Mouse (Mus musculus): ENCODE data around the gene Arhgap15. TPM values are rescaled to one million over a fixed set of nuclear protein-coding genes. Genes with fewer than 3 reads are reported as not detected.

Gene Arhgap15
- polyA plus RNA-seq, 1 experiment from 2014 or later: 5.2 TPM

DNA sequence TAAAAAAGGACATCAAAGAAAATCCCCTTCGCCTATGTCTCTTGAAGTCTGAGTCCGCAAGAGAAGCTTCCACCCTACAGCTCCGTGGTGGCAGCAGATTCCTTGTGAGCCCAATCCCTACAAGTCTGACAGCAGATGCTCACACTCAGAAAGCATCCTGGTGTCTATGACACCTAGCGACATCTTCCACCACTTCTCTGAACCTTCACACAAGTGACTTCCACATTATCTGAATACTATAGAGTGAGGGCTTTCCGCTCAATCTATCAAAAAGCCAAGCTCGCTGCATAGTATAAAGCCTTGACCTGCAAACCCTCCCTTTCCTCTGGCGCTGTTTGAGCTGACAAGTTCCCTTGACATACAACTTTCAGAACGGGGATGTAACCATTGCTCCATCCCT lies 645.2 kb downstream of the Arhgap15 start:
- 67% methylated on average over 8 of the region's 8 CpGs for WGBS (ENCODE audit: insufficient replicate concordance)
- Histone ChIP-seq H3K36me3 (ENCODE audit: control insufficient read depth, insufficient read depth) (no peaks in the 10 kb centered on the region), H3K4me1 (ENCODE audit: control insufficient read depth, low read depth, low read length) (no peaks in the 10 kb centered on the region), H3K9ac (ENCODE audit: low read depth, low read length) (no peak overlapping the region), H3K4me3 (ENCODE audit: low read depth, low read length) (no peak overlapping the region), H3K27me3 (ENCODE audit: control insufficient read depth, insufficient read depth, low read depth, low read length) (no peaks in the 10 kb centered on the region), H3K4me2 (ENCODE audit: low read depth, low read length) (no peak overlapping the region), H3K9me3 (replicated peaks; ENCODE audit: control insufficient read depth, low read length) (no peaks in the 10 kb centered on the region), H3K27ac (ENCODE audit: low read length) (no peak overlapping the region)
- no peak for ATAC-seq (ENCODE audit: low read depth)

DNA sequence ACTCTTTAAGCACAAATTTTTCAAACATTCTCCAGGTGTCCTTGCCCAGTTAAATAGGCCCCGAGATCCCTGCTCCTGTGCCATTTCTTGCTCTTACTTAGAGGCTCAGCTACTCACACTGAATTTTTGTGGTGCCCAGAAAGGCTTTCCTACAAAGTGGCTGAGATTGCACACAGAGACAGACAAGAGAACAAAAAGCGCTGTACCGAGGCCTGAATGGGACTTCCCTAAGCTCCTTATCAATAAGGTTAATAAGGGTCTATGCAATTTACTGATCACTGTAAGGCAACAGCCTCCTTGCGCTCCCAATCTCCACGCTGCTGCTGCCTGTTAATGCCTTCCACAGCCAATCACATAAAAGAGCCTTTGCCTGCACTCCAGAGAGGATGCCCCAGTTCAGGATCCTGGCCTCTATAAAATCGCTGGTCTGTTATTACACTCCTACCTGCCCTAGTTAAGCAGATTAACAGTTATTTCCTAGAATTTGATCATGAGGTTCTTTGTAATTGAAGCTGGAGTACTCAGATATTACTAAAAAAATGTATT lies 646.4 kb downstream of the Arhgap15 start:
- Histone ChIP-seq H3K36me3 (ENCODE audit: control insufficient read depth, insufficient read depth) (no peaks in the 10 kb centered on the region), H3K27me3 (ENCODE audit: control insufficient read depth, insufficient read depth, low read depth, low read length) (no peaks in the 10 kb centered on the region), H3K27ac (ENCODE audit: low read length) (no peak overlapping the region), H3K4me3 (ENCODE audit: low read depth, low read length) (no peak overlapping the region), H3K4me1 (ENCODE audit: control insufficient read depth, low read depth, low read length) (no peaks in the 10 kb centered on the region), H3K9ac (ENCODE audit: low read depth, low read length) (no peak overlapping the region), H3K4me2 (ENCODE audit: low read depth, low read length) (no peak overlapping the region), H3K9me3 (replicated peaks; ENCODE audit: control insufficient read depth, low read length) (no peaks in the 10 kb centered on the region)
- no peak for ATAC-seq (ENCODE audit: low read depth)
- 64% methylated on average over 6 of the region's 6 CpGs for WGBS (ENCODE audit: insufficient replicate concordance)

DNA sequence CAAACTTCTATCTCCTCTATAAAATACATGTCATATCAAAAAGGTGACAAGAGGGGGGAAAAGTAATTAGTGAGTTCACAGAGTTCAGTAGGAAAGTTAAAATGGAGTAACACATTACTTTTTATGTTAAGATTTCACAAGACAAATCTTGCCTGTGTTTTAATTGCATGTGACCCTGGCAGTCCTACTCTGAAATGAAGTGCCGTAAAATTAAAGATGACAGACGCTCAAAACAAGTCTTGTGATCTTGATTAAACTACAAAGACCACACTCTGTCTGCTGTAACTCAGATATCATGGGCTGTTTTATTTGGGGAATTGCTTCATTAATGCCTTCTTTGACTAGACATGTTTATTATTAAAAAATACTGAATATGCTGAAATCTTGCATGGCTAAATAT lies 647.0 kb downstream of the Arhgap15 start:
- no peaks in the 10 kb centered on the region for H3K27me3 ChIP-seq (ENCODE audit: control insufficient read depth, insufficient read depth, low read depth, low read length)
- no peak for ATAC-seq (ENCODE audit: low read depth)
- H3K27ac ChIP-seq (ENCODE audit: low read length): no peak overlapping the region
- H3K9ac ChIP-seq (ENCODE audit: low read depth, low read length): no peak overlapping the region
- H3K4me2 ChIP-seq (ENCODE audit: low read depth, low read length): no peak overlapping the region
- H3K36me3 ChIP-seq (ENCODE audit: control insufficient read depth, insufficient read depth): no peaks in the 10 kb centered on the region
- H3K4me3 ChIP-seq (ENCODE audit: low read depth, low read length): no peak overlapping the region
- no peaks in the 10 kb centered on the region for H3K4me1 ChIP-seq (ENCODE audit: control insufficient read depth, low read depth, low read length)
- 67% methylated on average over 2 of the region's 2 CpGs for WGBS (ENCODE audit: insufficient replicate concordance)
- H3K9me3 ChIP-seq (replicated peaks; ENCODE audit: control insufficient read depth, low read length): no peaks in the 10 kb centered on the region

DNA sequence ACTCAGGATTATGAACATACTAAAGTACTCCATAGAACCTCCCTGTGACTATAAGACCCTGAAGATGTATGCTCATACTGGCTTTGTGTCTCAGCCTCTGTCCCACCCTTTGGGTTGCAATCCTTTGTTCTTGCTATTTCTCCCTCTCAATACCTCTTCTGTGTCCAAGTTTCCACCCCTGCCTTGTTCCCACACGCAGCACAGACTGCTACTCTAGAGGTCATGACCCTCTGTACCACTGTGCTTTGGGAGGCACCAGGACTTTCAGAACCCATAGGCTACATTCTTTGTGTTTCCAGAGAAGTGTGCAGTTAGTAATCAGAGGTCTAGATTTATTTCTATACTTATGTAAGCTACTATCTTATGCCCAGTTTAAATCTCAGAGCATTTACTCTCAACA lies 648.6 kb downstream of the Arhgap15 start:
- Histone ChIP-seq H3K27me3 (ENCODE audit: control insufficient read depth, insufficient read depth, low read depth, low read length) (no peaks in the 10 kb centered on the region), H3K36me3 (ENCODE audit: control insufficient read depth, insufficient read depth) (no peaks in the 10 kb centered on the region), H3K4me3 (ENCODE audit: low read depth, low read length) (no peak overlapping the region), H3K4me1 (ENCODE audit: control insufficient read depth, low read depth, low read length) (no peaks in the 10 kb centered on the region), H3K9ac (ENCODE audit: low read depth, low read length) (no peak overlapping the region), H3K9me3 (replicated peaks; ENCODE audit: control insufficient read depth, low read length) (no peaks in the 10 kb centered on the region), H3K27ac (ENCODE audit: low read length) (no peak overlapping the region), H3K4me2 (ENCODE audit: low read depth, low read length) (no peak overlapping the region)
- ATAC-seq (ENCODE audit: low read depth): no peak
- WGBS (ENCODE audit: insufficient replicate concordance): 25% methylated on average over 1 of the region's 1 CpGs

DNA sequence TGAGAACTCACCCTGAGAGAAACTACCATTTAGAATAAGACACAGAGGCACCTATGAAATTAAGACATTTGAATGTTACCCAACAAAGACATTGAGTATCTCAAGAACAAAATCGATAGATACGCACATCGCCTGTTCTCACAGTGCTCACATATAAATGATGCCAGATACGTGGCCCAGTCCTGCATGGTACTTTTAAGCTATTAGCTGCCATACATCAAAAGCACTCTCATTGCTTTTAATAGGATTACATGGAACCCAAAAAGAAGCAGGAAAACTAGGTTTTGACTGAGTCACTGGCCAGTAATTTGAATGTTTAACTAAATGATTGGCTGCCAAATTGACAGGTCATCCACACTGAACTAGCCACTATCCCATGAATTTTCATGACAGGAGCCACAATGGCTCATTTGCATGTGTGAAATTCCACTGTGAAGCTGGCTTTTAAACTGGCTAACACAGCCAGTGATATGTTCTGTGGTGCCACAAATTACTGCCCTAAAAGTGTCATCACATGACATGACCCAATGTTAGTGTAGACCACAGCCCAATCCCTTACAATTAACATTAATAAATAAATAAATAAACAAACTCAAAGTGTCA lies 649.2 kb downstream of the Arhgap15 start:
- Histone ChIP-seq H3K4me1 (ENCODE audit: control insufficient read depth, low read depth, low read length) (no peaks in the 10 kb centered on the region), H3K9me3 (replicated peaks; ENCODE audit: control insufficient read depth, low read length) (no peaks in the 10 kb centered on the region), H3K4me3 (ENCODE audit: low read depth, low read length) (no peak overlapping the region), H3K4me2 (ENCODE audit: low read depth, low read length) (no peak overlapping the region), H3K36me3 (ENCODE audit: control insufficient read depth, insufficient read depth) (no peaks in the 10 kb centered on the region), H3K9ac (ENCODE audit: low read depth, low read length) (no peak overlapping the region), H3K27me3 (ENCODE audit: control insufficient read depth, insufficient read depth, low read depth, low read length) (no peaks in the 10 kb centered on the region), H3K27ac (ENCODE audit: low read length) (no peak overlapping the region)
- 80% methylated on average over 4 of the region's 4 CpGs for WGBS (ENCODE audit: insufficient replicate concordance)
- no peak for ATAC-seq (ENCODE audit: low read depth)

DNA sequence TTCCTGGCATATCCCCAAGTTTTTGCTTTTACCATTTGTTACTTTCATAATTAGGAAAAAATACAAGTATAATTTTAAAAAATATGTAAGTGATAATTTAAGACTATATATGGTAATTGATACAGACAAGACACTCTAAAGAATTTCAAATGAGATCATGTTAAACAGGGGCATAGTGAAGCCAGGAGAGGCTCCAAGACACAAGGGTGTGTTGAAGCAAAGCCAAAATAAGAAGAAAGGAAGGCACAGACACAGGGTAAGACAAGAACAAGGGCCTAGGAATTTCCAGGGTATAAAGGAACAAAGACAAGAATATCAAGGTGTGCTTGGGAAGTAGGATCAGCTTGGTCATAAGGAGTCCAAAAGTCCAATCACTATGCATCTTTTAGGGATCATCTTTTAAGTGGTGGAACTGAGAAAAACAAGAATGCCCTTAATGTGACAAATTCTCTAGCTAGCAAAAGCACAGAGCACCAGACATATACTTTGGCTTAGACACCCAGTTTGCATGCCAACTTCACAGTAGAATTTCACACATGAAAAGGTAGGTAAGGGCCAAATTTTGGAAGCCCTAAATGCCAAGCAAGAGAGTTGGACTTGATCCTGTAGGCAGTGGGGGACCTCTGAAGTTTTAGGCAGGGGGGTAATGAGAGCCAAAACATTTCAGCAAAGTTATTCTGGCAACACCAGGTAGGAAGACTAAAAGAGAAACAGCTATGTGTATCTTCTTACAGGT lies 650.7 kb downstream of the Arhgap15 start:
- Histone ChIP-seq H3K9me3 (replicated peaks; ENCODE audit: control insufficient read depth, low read length) (no peaks in the 10 kb centered on the region), H3K4me2 (ENCODE audit: low read depth, low read length) (no peak overlapping the region), H3K27me3 (ENCODE audit: control insufficient read depth, insufficient read depth, low read depth, low read length) (no peaks in the 10 kb centered on the region), H3K36me3 (ENCODE audit: control insufficient read depth, insufficient read depth) (no peaks in the 10 kb centered on the region), H3K4me1 (ENCODE audit: control insufficient read depth, low read depth, low read length) (no peaks in the 10 kb centered on the region), H3K9ac (ENCODE audit: low read depth, low read length) (no peak overlapping the region), H3K4me3 (ENCODE audit: low read depth, low read length) (no peak overlapping the region), H3K27ac (ENCODE audit: low read length) (no peak overlapping the region)
- no peak for ATAC-seq (ENCODE audit: low read depth)

DNA sequence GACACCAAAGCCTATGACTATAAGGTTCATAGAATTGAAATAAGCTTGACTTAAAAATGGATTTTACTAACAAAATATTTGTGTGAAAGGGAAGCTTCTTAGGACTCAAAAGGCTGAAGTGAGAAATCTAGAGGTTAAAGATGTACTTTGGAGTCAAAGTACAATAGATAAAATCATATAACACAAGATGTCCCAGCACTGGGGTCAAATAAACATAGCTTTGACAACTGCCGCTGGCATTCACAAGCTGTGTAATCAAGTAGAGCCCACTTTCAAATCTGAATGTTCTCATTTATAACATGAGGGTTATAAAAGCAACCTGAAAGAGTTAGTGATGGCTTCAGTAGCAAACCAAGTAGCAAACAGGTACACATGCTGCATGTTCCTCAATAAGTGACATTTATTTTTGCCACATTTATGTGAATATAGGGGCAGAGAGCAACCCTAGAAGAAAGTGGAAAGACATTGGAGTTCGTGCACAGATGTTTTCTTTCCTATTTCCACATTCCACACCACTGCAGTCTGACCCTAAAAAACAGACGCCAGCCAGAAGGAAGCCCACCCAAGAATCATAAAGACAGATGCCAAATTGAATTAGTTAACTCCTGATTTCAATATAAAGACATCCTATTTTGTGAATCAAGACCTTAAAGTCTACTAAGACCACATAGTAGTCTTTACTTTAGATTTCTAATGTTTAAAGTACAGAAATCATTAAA lies 653.2 kb downstream of the Arhgap15 start:
- Histone ChIP-seq H3K9ac (ENCODE audit: low read depth, low read length) (no peak overlapping the region), H3K9me3 (replicated peaks; ENCODE audit: control insufficient read depth, low read length) (no peaks in the 10 kb centered on the region), H3K4me2 (ENCODE audit: low read depth, low read length) (no peak overlapping the region), H3K27me3 (ENCODE audit: control insufficient read depth, insufficient read depth, low read depth, low read length) (no peaks in the 10 kb centered on the region), H3K4me1 (ENCODE audit: control insufficient read depth, low read depth, low read length) (no peaks in the 10 kb centered on the region), H3K4me3 (ENCODE audit: low read depth, low read length) (no peak overlapping the region), H3K36me3 (ENCODE audit: control insufficient read depth, insufficient read depth) (no peaks in the 10 kb centered on the region), H3K27ac (ENCODE audit: low read length) (no peak overlapping the region)
- no peak for ATAC-seq (ENCODE audit: low read depth)
- WGBS (ENCODE audit: insufficient replicate concordance): 55% methylated on average over 3 of the region's 3 CpGs

DNA sequence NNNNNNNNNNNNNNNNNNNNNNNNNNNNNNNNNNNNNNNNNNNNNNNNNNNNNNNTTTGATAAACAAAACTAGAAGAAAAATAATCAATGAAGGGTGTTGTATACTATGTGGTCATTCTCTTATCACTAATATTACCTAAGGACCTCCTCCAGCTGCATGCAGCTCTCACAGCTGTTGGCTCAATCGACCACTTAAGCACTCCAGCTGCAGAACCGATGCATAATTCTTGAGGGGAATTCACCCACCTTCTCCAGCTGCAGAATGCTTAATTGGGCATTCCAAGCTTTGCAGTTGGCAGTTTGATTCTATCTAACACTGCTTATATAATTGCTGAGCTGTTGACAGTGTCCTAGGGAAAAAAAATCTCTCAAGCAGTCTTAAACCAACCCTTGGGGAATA lies 663.0 kb downstream of the Arhgap15 start:
- H3K4me1 ChIP-seq (ENCODE audit: control insufficient read depth, low read depth, low read length): no peaks in the 10 kb centered on the region
- H3K27ac ChIP-seq (ENCODE audit: low read length): no peak overlapping the region
- H3K9ac ChIP-seq (ENCODE audit: low read depth, low read length): no peak overlapping the region
- no peak overlapping the region for H3K4me2 ChIP-seq (ENCODE audit: low read depth, low read length)
- ATAC-seq (ENCODE audit: low read depth): no peak
- H3K9me3 ChIP-seq (replicated peaks; ENCODE audit: control insufficient read depth, low read length): no peaks in the 10 kb centered on the region
- H3K27me3 ChIP-seq (ENCODE audit: control insufficient read depth, insufficient read depth, low read depth, low read length): no peaks in the 10 kb centered on the region
- no peak overlapping the region for H3K4me3 ChIP-seq (ENCODE audit: low read depth, low read length)
- H3K36me3 ChIP-seq (ENCODE audit: control insufficient read depth, insufficient read depth): no peaks in the 10 kb centered on the region
- whole genome bisulfite sequencing (ENCODE audit: insufficient replicate concordance): 61% methylated on average over 2 of the region's 2 CpGs

DNA sequence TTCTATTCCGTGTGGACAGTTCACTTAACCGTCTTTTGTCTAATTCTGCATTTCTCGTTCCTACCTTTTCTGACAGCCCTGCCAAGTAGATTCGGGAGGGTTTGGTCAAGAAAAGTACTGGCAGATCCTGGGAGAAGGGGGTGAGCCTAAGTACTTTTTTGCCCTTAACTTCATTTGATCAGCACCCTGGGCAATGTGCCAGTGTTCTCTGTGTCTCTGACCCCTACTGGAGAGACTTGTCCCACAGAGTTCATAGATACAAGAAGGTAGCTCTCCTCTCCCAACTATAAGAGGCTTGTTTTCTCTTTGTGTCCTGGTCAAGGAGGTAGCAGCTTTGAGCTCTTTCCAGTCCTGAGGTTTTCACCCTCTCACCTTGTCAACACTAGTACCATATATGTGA lies 667.7 kb downstream of the Arhgap15 start:
- Histone ChIP-seq H3K4me1 (ENCODE audit: control insufficient read depth, low read depth, low read length) (no peaks in the 10 kb centered on the region), H3K27ac (ENCODE audit: low read length) (no peak overlapping the region), H3K4me2 (ENCODE audit: low read depth, low read length) (no peak overlapping the region), H3K9me3 (replicated peaks; ENCODE audit: control insufficient read depth, low read length) (no peaks in the 10 kb centered on the region), H3K36me3 (ENCODE audit: control insufficient read depth, insufficient read depth) (no peaks in the 10 kb centered on the region), H3K9ac (ENCODE audit: low read depth, low read length) (no peak overlapping the region), H3K4me3 (ENCODE audit: low read depth, low read length) (no peak overlapping the region), H3K27me3 (ENCODE audit: control insufficient read depth, insufficient read depth, low read depth, low read length) (no peaks in the 10 kb centered on the region)
- ATAC-seq (ENCODE audit: low read depth): no peak
- WGBS (ENCODE audit: insufficient replicate concordance): 67% methylated on average over 4 of the region's 4 CpGs

Data from liver, embryonic 16.5 days (tissue).